Mouse (Mus musculus): ENCODE results near the gene Trim24.
"Not testable (repeated sequence)": the region's sequence is repeated elsewhere in the genome, so short reads cannot be mapped to it uniquely, and the experiment has no call there.

DNA sequence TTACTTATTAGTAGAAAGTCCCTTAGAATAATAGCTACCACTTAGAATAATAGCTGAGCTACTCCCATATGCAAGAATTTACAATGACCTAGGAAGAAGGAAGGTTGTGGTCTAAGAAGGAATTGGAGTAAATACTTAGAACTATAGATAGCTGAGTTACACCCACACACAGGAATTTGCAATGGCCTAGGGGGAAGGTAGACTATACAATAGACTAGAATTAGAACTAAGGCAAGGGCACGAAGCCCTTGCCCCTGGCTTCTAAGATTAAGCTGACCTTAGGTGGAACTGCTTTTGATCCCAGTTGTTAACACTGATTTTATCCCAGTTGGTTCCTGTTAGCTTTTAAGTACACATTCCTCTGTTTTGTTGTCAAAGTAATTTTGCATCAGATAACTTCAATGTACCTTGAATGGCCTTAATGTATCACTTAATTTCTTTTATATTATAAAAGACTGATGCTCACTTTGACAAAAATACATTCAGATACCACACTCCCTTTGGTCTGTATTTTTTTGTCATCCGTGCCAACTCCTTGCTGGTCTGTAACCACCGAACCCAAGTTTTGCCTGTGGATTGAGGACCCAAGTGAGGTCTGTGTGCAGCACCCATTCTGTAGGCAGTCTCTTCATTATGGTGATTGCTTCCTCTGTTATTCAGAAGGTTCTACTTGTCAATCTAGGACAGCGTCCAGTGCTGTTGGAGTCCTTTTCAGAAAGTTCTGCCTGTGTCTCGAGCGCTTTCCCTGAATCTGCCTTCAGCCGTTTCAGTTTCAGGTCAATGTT, 45.1 kb upstream of the Trim24 start:
- not testable (repeated sequence) for TF ChIP-seq CTCF, POLR2A (IDR thresholded peaks at IDR 0.05; ENCODE audit: insufficient read depth, low read depth, low read length)

Data from olfactory bulb, adult 2 months (tissue).